Comparison of ENCODE assay signal across 18 mouse cellular contexts in genomic region chr4:97948250-97948649, GRCm38 (mm10).
DNase-seq lines count a peak whose midpoint lies in the region; ATAC-seq and TF ChIP-seq lines count a peak whose summit lies in the region.
"Had no signal": no experiment of that assay in that cellular context is flagged by ENCODE, and none has a peak within 500 bp of the region (broad histone marks: within the 10 kb centered on the region; RNA-seq: fewer than 3 reads in every experiment).

No protein-coding gene starts in this region.

- H3K4me1 ChIP-seq in forebrain, embryonic 13.5 days: peaks cover 66% of the 10 kb centered on the region
- peaks cover 21% of the 10 kb centered on the region for H3K4me1 ChIP-seq in hindbrain, embryonic 16.5 days (ENCODE audit: control insufficient read depth, insufficient read depth, low read depth, low read length)
- peaks cover 10% of the 10 kb centered on the region; the same call in 1 of the 2 replicates for H3K4me1 ChIP-seq in neural tube, embryonic 14.5 days (ENCODE audit: control insufficient read depth, insufficient read depth, low read length)
- no peaks in the 10 kb centered on the region for H3K4me1 ChIP-seq in thymus, adult 2 months (replicated peaks; ENCODE audit: control insufficient read depth, insufficient read depth, low read length)
- H3K4me1 ChIP-seq: megakaryocyte, embryonic 14.5 days had no signal

- DNase-seq in embryo, embryonic 9.5 days (ENCODE audit: extremely low spot score): peak; percentile 11
- DNase-seq in thymus, adult 2 months: no peak
- no peak for DNase-seq in cerebellum, postnatal 4 days (ENCODE audit: low spot score in 2 of 2)
- DNase-seq: adrenal gland, adult 2 months; cerebellum, postnatal 14 days; gastrocnemius, postnatal 14 days; kidney, postnatal 4 days; right cerebral cortex, postnatal 4 days had no signal

- TF ChIP-seq POLR2A in thymus, adult 2 months (IDR thresholded peaks at IDR 0.05; ENCODE audit: control insufficient read depth, extremely low read depth, insufficient read depth, low read length, poor library complexity): no peak

- no peaks in the 10 kb centered on the region for H3K27me3 ChIP-seq in forebrain, embryonic 13.5 days
- no peaks in the 10 kb centered on the region for H3K27me3 ChIP-seq in hindbrain, embryonic 16.5 days (replicated peaks; ENCODE audit: control insufficient read depth, insufficient read depth, low read length)
- no peaks in the 10 kb centered on the region for H3K27me3 ChIP-seq in neural tube, embryonic 14.5 days (ENCODE audit: control insufficient read depth, insufficient read depth, low read length)
- no peaks in the 10 kb centered on the region for H3K27me3 ChIP-seq in thymus, adult 2 months (ENCODE audit: control insufficient read depth, insufficient read depth, low read length)
- H3K27me3 ChIP-seq: CH12.LX; heart, embryonic 13.5 days; Patski had no signal

- H3K9ac ChIP-seq in forebrain, embryonic 13.5 days: no peak overlapping the region
- H3K9ac ChIP-seq in hindbrain, embryonic 16.5 days (ENCODE audit: low read depth, low read length): no peak overlapping the region
- H3K9ac ChIP-seq in neural tube, embryonic 14.5 days (replicated peaks; ENCODE audit: low read depth, low read length): no peak overlapping the region
- H3K9ac ChIP-seq: heart, embryonic 13.5 days had no signal

- no peak for TF ChIP-seq CTCF in thymus, adult 2 months (IDR thresholded peaks at IDR 0.05; ENCODE audit: borderline replicate concordance, control insufficient read depth, extremely low read depth, insufficient read depth, low read length, poor library complexity)

- H3K4me2 ChIP-seq in forebrain, embryonic 13.5 days: 0 out of 2 replicates have a peak overlapping the region, but pooled peaks have one; percentile 8
- no peak overlapping the region for H3K4me2 ChIP-seq in hindbrain, embryonic 16.5 days (ENCODE audit: low read length)
- no peak overlapping the region for H3K4me2 ChIP-seq in neural tube, embryonic 14.5 days (ENCODE audit: low read depth, low read length)
- H3K4me2 ChIP-seq: heart, embryonic 13.5 days; liver, embryonic 11.5 days had no signal

- H3K9me3 ChIP-seq in forebrain, embryonic 13.5 days (replicated peaks): no peaks in the 10 kb centered on the region
- no peaks in the 10 kb centered on the region for H3K9me3 ChIP-seq in hindbrain, embryonic 16.5 days (ENCODE audit: control insufficient read depth, low read length)
- no peaks in the 10 kb centered on the region for H3K9me3 ChIP-seq in neural tube, embryonic 14.5 days (ENCODE audit: control insufficient read depth, low read length)
- H3K9me3 ChIP-seq: heart, embryonic 13.5 days; megakaryocyte, embryonic 14.5 days had no signal

- 9% methylated on average over 8 of the region's 8 CpGs for WGBS in forebrain, embryonic 13.5 days
- 14% methylated on average over 8 of the region's 8 CpGs for WGBS in hindbrain, embryonic 16.5 days
- WGBS in neural tube, embryonic 14.5 days: 25% methylated on average over 8 of the region's 8 CpGs
- WGBS in thymus, adult 2 months: 94% methylated on average over 8 of the region's 8 CpGs

- ATAC-seq in forebrain, embryonic 13.5 days: peak; percentile 80
- ATAC-seq in hindbrain, embryonic 16.5 days: peak; percentile 71
- ATAC-seq in neural tube, embryonic 14.5 days (ENCODE audit: low read depth): peak; percentile 70; the same call in 1 of the 2 replicates
- no peak for ATAC-seq in erythroid progenitor cell, adult 5-6 weeks (replicated peaks; ENCODE audit: low FRiP score, poor library complexity, severe bottlenecking)
- ATAC-seq: intestine, postnatal 0 days; Patski had no signal

- H3K4me3 ChIP-seq in forebrain, embryonic 13.5 days: no peak overlapping the region
- H3K4me3 ChIP-seq in hindbrain, embryonic 16.5 days (ENCODE audit: low read length): no peak overlapping the region
- H3K4me3 ChIP-seq in neural tube, embryonic 14.5 days (ENCODE audit: low read depth, low read length): no peak overlapping the region
- no peak overlapping the region for H3K4me3 ChIP-seq in thymus, adult 2 months (ENCODE audit: control insufficient read depth, insufficient read depth, low read length)
- H3K4me3 ChIP-seq: heart, embryonic 13.5 days; megakaryocyte, embryonic 14.5 days had no signal

- H3K27ac ChIP-seq in forebrain, embryonic 13.5 days: peak overlapping the region; percentile 59
- H3K27ac ChIP-seq in hindbrain, embryonic 16.5 days (ENCODE audit: low read depth, low read length): peak overlapping the region; percentile 27
- H3K27ac ChIP-seq in neural tube, embryonic 14.5 days (ENCODE audit: low read depth, low read length): peak overlapping the region; percentile 62; the same call in 1 of the 2 replicates
- no peak overlapping the region for H3K27ac ChIP-seq in thymus, adult 2 months (ENCODE audit: control insufficient read depth, insufficient read depth, low read length)
- H3K27ac ChIP-seq: heart, embryonic 13.5 days had no signal

- H3K36me3 ChIP-seq in forebrain, embryonic 13.5 days (ENCODE audit: poor library complexity, severe bottlenecking): peaks cover 5% of the 10 kb centered on the region; the same call in 1 of the 2 replicates
- no peaks in the 10 kb centered on the region for H3K36me3 ChIP-seq in hindbrain, embryonic 16.5 days (ENCODE audit: control insufficient read depth, insufficient read depth, low read length)
- no peaks in the 10 kb centered on the region for H3K36me3 ChIP-seq in neural tube, embryonic 14.5 days (ENCODE audit: control insufficient read depth, insufficient read depth, low read length)
- H3K36me3 ChIP-seq in thymus, adult 2 months (ENCODE audit: control insufficient read depth, insufficient read depth, low read length): no peaks in the 10 kb centered on the region
